Mouse (Mus musculus): ENCODE data around the gene Mmp24. TPM values are rescaled to one million over a fixed set of nuclear protein-coding genes. Genes with fewer than 3 reads are reported as not detected.

The Mmp24 gene
- total RNA-seq, 2 experiments from 2014 or later: under 0.01 TPM; not detected in 1

DNA sequence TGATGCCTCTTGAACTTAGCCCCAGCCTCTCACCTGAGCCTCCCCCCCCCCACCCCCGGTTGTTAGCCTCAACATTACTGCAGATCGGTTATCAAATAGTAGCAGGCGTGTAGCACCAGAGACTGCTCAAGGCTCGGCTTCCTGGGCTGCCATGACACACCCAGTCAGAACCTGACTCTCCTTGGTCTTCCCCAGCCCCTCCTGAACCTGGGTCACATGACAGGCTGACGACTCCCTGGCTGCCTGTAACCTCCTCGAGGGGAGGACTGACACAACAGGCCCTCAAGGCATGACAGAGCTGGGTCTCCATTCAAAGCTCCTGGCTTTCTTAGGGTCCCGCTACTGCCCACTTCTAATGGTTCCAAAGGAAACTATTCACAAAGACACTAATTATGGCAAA is 74.3 kb downstream of the Mmp24 start:
- ATAC-seq (replicated peaks; ENCODE audit: poor library complexity): peak; percentile 64

DNA sequence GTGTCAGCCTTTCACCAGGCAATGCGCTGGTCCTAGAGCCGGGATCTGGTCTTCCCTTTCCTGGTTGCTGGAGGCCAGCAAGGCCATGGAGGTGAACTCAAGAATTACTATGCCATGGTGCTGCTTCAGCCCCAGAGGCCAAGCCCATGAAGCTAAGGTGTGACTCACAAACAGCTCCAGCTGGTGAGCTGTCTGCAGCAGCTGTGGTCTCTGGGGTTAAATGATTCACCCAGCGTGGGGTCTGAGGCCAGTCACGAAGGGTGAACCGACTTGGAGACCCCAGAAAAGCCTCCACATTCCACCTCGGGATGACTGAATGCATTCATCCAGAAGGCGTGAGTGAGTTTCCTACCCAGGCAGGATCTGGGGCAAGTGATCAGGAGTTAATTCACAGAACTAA is 75.0 kb downstream of the Mmp24 start:
- no peak for ATAC-seq (replicated peaks; ENCODE audit: poor library complexity)

DNA sequence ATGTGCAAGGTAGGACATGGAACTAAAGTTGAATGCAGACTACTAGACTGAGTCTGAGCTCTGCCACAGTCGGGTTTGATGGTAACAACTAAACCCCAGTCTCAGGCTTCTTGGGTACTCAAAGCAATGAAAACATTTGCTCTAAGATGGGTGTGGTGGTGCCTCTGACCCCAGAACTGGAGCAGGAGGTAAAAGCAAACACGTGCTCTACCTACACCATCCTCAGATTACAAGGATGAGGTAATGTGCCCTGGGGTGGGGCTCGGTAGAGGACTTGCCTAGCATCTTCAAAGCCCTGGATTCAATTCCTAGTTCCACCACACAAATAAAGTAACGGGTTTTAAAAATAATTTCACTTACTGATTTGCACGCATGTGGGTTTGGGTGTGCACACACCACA is 77.4 kb downstream of the Mmp24 start:
- no peak for ATAC-seq (replicated peaks; ENCODE audit: poor library complexity)

DNA sequence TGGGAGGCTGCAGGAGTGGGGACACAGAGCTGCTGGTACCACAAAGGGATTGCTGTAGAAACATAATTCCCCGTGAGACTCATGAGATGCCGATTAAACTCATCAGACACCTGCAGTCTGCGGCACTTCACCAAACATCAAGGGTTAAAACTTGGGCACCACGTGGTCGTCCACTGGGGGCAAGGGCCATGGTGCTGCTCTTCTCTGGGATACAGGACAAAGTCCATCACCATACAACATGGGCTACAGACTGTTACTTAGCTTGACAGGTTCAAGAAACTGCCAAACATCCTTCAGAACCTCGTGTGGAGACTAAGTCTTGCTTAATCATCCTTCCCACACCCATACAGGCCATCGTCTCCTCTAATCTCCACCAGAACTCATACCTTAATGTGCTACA is 85.0 kb downstream of the Mmp24 start:
- ATAC-seq (replicated peaks; ENCODE audit: poor library complexity): no peak

DNA sequence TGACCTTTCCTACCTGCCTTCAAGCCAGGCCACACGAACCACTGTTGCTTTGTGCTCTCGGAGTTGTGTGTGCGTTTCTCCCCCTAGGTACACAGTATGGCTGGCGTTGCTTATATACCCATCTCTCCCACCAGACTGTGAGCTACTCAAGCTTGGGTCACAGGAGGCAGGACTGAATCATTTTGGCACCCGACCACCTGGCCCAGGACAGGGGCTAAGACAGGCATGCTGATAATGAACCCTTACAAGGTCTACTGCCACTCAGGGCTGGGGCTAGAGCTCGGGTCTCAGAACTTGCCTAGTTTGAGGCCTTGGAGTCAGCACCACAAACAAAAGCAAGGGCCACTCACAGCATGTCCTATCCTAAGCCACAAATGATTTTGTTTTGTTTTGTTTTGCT is 86.4 kb downstream of the Mmp24 start:
- no peak for ATAC-seq (replicated peaks; ENCODE audit: poor library complexity)

DNA sequence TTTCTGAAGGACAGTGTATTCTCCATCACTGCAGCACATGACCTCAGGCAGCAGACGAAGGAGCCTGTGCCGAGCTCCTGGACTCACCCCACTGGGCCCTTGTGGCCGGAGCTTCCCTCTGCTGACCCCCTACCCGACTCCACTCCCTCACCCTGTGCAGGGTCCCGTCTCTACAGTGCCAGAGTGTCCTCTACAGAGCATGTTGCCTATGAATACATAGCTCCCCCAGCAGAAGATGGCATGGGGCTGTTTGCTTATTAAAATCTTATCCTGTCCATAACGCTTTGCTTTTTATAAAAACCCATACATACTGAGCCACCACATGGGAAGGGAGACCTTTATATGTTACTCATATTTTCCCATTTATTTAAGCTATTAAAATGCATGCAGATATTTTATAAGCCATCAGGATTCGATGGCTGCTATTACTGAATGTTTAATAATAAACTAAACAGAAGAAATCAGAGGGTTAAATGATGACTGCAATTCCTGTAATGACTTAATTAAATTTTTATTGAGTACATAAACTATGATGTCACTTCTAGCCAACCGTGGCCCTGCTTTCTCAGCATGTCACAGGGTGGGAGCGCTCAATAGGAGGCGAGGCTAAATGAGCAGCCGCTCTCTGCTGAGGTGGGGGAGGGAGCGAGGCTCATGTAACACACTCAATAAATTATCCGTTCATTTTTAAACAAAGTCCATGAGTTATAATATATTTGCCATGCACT is 87.6 kb downstream of the Mmp24 start:
- no peak for ATAC-seq (replicated peaks; ENCODE audit: poor library complexity)

DNA sequence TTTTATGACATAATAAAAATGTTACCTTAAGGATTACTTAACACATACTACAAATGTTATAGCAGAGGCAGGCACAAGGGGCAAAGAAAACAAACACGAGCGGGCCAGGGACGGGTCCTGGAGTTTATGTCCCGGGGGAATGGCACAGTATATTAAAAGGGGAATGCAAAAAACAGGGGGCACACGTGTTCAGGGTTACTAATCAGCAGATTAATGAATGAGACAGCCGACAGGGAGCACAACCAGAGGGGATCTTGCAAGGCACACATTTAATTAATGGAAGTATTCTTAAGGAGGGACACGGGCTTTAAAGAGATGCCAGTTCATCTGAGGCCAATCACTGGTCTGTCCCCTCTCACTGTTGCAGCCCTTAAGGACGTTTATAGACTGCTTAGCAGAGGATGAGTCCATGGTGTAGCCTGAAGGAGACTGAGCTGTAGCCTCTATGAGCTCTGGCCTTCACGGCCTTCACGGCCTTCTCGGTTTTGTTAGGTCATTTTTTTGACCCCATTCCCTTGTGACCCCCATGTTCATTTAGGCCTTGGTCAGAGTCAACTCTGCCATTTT is 88.2 kb downstream of the Mmp24 start:
- ATAC-seq (replicated peaks; ENCODE audit: poor library complexity): no peak

Other genes starting within 250 kb of the Mmp24 start
- gene Gss, start 182.5 kb upstream of the Mmp24 start, total RNA-seq (2015): 9.9 and 12.2 TPM in 2 replicates
- 13.4 and 18.2 TPM in 2 replicates for gene Gss, start 182.5 kb upstream of the Mmp24 start, total RNA-seq (2017)
- gene Myh7b, start 164.1 kb upstream of the Mmp24 start, total RNA-seq (2015): 0.07 TPM in 1 of 2 replicates, not detected in the other
- not detected in 2 replicates for gene Myh7b, start 164.1 kb upstream of the Mmp24 start, total RNA-seq (2017)
- gene Trpc4ap, start 83.0 kb upstream of the Mmp24 start, total RNA-seq (2015): 59.0 and 62.9 TPM in 2 replicates
- 73.1 and 89.6 TPM in 2 replicates for gene Trpc4ap, start 83.0 kb upstream of the Mmp24 start, total RNA-seq (2017)
- gene Edem2, start 45.9 kb upstream of the Mmp24 start, total RNA-seq (2015): 47.1 and 55.0 TPM in 2 replicates
- 58.2 and 70.9 TPM in 2 replicates for gene Edem2, start 45.9 kb upstream of the Mmp24 start, total RNA-seq (2017)
- not detected in 2 replicates for gene Gm17581, start 39.5 kb upstream of the Mmp24 start, total RNA-seq (2015)
- gene Gm17581, start 39.5 kb upstream of the Mmp24 start, total RNA-seq (2017): not detected in 2 replicates
- gene Procr, start 24.2 kb upstream of the Mmp24 start, total RNA-seq (2015): 0.89 TPM in 1 of 2 replicates, not detected in the other
- gene Procr, start 24.2 kb upstream of the Mmp24 start, total RNA-seq (2017): 3.1 and 6.1 TPM in 2 replicates
- gene BC029722, start 44.1 kb downstream of the Mmp24 start, total RNA-seq (2015): 13.2 and 18.8 TPM in 2 replicates
- gene BC029722, start 44.1 kb downstream of the Mmp24 start, total RNA-seq (2017): 13.2 and 14.8 TPM in 2 replicates
- gene Eif6, start 51.6 kb downstream of the Mmp24 start, total RNA-seq (2015): 261 and 264 TPM in 2 replicates
- 58.5 and 84.7 TPM in 2 replicates for gene Eif6, start 51.6 kb downstream of the Mmp24 start, total RNA-seq (2017)
- gene Fam83c, start 59.5 kb downstream of the Mmp24 start, total RNA-seq (2015): not detected in 2 replicates
- not detected in 2 replicates for gene Fam83c, start 59.5 kb downstream of the Mmp24 start, total RNA-seq (2017)
- gene Uqcc1, start 155.0 kb downstream of the Mmp24 start, total RNA-seq (2015): 39.6 and 40.4 TPM in 2 replicates
- 51.5 and 55.1 TPM in 2 replicates for gene Uqcc1, start 155.0 kb downstream of the Mmp24 start, total RNA-seq (2017)
- not detected in 2 replicates for gene Gm15557, start 165.4 kb downstream of the Mmp24 start, total RNA-seq (2015)
- not detected in 2 replicates for gene Gm15557, start 165.4 kb downstream of the Mmp24 start, total RNA-seq (2017)
- not detected in 2 replicates for gene Gdf5, start 170.0 kb downstream of the Mmp24 start, total RNA-seq (2015)
- not detected in 2 replicates for gene Gdf5, start 170.0 kb downstream of the Mmp24 start, total RNA-seq (2017)
- 9.6 and 12.7 TPM in 2 replicates for gene Cep250, start 181.1 kb downstream of the Mmp24 start, total RNA-seq (2015)
- 30.7 and 44.6 TPM in 2 replicates for gene Cep250, start 181.1 kb downstream of the Mmp24 start, total RNA-seq (2017)
- gene 6430550D23Rik, start 232.6 kb downstream of the Mmp24 start, total RNA-seq (2015): 0.10 and 0.74 TPM in 2 replicates
- gene 6430550D23Rik, start 232.6 kb downstream of the Mmp24 start, total RNA-seq (2017): 0.20 and 0.92 TPM in 2 replicates
- 206 and 246 TPM in 2 replicates for gene Ergic3, start 232.7 kb downstream of the Mmp24 start, total RNA-seq (2015)
- gene Ergic3, start 232.7 kb downstream of the Mmp24 start, total RNA-seq (2017): 65.3 and 76.8 TPM in 2 replicates

Data from megakaryocyte progenitor cell, adult 5-6 weeks (primary cell).